Mouse (Mus musculus) embryo, embryonic 11 days (tissue): Measurements from ENCODE around the gene Mpig6b.

Experiments used
- DNase-seq: peaks from one replicate; pipeline ENCODE4 v3.0.0-alpha.2; 2015

Gene Mpig6b

GRCm38 (mm10) chr17:35015296-35015695 lies 50.7 kb downstream of the Mpig6b start:
- DNase-seq: no peak

GRCm38 (mm10) chr17:35013221-35013620 lies 52.8 kb downstream of the Mpig6b start:
- DNase-seq: no peak
